8 mouse cellular contexts compared by ENCODE assay signal in the genomic region with DNA sequence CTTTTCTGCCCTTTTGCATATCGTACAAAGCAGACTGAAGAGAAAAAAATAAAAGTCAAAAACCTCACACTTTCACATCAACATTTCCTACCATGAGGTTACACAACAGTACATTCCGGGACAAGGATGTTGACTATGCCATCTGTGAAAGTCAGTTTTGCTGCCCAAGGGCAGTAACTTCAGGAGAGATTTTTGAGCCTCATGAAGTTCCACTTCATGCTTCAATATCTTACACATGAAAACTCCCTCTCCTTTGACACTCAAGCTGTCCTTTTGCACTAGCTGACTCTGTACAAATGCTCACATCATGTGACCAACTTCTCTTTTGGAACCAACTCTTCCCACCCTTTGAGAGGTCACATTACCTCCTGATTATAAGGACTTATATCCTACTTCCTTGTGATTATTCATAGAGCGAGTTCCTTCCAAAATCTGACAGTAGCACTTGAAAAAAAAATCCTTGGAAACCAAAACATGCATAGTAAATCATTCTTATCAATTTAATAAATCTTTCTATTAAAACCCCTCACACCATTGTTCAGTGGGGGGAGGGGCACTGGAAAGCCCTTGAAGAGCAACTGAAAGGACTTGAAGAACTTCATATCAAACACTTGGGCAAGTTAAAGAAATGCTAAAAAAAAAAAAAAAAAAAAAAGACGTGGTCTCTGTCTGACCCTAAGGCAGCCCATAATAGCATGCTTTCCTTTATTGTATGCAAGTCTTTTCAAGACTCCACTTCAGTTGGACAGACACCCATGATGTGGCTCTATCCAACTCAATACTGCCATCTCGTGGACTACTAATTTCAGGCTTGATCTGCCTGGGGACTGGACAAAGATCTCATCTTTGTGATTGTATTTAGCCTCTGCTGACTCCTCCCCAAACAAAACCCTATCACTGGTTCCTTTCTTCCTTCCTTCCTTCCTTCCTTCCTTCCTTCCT.
DNase-seq lines count a peak whose midpoint lies in the region; ATAC-seq and TF ChIP-seq lines count a peak whose summit lies in the region.

No protein-coding gene starts in this region.

- H3K4me2 ChIP-seq in intestine, embryonic 14.5 days (ENCODE audit: low read length): no peak overlapping the region
- no peak overlapping the region for H3K4me2 ChIP-seq in limb, embryonic 11.5 days (ENCODE audit: low read depth, severe bottlenecking)
- H3K4me2 ChIP-seq in midbrain, embryonic 13.5 days (replicated peaks): no peak overlapping the region
- H3K4me2 ChIP-seq in stomach, postnatal 0 days (replicated peaks; ENCODE audit: low read depth): no peak overlapping the region

- H3K4me3 ChIP-seq in intestine, embryonic 14.5 days (ENCODE audit: low read depth, low read length): no peak overlapping the region
- no peak overlapping the region for H3K4me3 ChIP-seq in limb, embryonic 11.5 days (ENCODE audit: low read depth, low read length)
- H3K4me3 ChIP-seq in midbrain, embryonic 13.5 days (replicated peaks): no peak overlapping the region
- H3K4me3 ChIP-seq in stomach, postnatal 0 days (ENCODE audit: low read depth, low read length): no peak overlapping the region

- WGBS in intestine, embryonic 14.5 days: 51% methylated on average over 5 of the region's 5 CpGs
- 46% methylated on average over 5 of the region's 5 CpGs for WGBS in limb, embryonic 11.5 days
- 56% methylated on average over 5 of the region's 5 CpGs for WGBS in midbrain, embryonic 13.5 days
- 42% methylated on average over 5 of the region's 5 CpGs for WGBS in stomach, postnatal 0 days

- no peaks in the 10 kb centered on the region for H3K9me3 ChIP-seq in intestine, embryonic 14.5 days (ENCODE audit: control insufficient read depth, low read length)
- H3K9me3 ChIP-seq in limb, embryonic 11.5 days (ENCODE audit: control insufficient read depth, low read length): no peaks in the 10 kb centered on the region
- no peaks in the 10 kb centered on the region for H3K9me3 ChIP-seq in midbrain, embryonic 13.5 days
- H3K9me3 ChIP-seq in stomach, postnatal 0 days (ENCODE audit: control insufficient read depth, low read length): no peaks in the 10 kb centered on the region

- peak; percentile 93 for TF ChIP-seq CTCF in stomach, postnatal 0 days (IDR thresholded peaks at IDR 0.05; ENCODE audit: low read depth)

- TF ChIP-seq EP300 in stomach, postnatal 0 days (optimal IDR thresholded peaks at IDR 0.05): no peak

- H3K36me3 ChIP-seq in intestine, embryonic 14.5 days (ENCODE audit: control insufficient read depth, insufficient read depth, low read length): peaks cover 27% of the 10 kb centered on the region
- no peaks in the 10 kb centered on the region for H3K36me3 ChIP-seq in limb, embryonic 11.5 days (ENCODE audit: control insufficient read depth, insufficient read depth, low read length)
- peaks cover 5% of the 10 kb centered on the region for H3K36me3 ChIP-seq in midbrain, embryonic 13.5 days
- no peaks in the 10 kb centered on the region for H3K36me3 ChIP-seq in stomach, postnatal 0 days (ENCODE audit: control insufficient read depth, insufficient read depth, low read length)

- H3K9ac ChIP-seq in intestine, embryonic 14.5 days (ENCODE audit: low read length): no peak overlapping the region
- no peak overlapping the region for H3K9ac ChIP-seq in limb, embryonic 11.5 days (ENCODE audit: low read length)
- H3K9ac ChIP-seq in midbrain, embryonic 13.5 days (replicated peaks): no peak overlapping the region
- no peak overlapping the region for H3K9ac ChIP-seq in stomach, postnatal 0 days (ENCODE audit: low read length)

- peak; percentile 77 for ATAC-seq in intestine, embryonic 14.5 days (replicated peaks; ENCODE audit: low FRiP score, low TSS enrichment, low read depth)
- peak; percentile 70 for ATAC-seq in limb, embryonic 11.5 days (ENCODE audit: insufficient number of reproducible peaks, low FRiP score, low TSS enrichment, low read depth)
- peak; percentile 84 for ATAC-seq in midbrain, embryonic 13.5 days
- ATAC-seq in stomach, postnatal 0 days (ENCODE audit: low FRiP score, low TSS enrichment): peak; percentile 82

- no peaks in the 10 kb centered on the region for H3K27me3 ChIP-seq in intestine, embryonic 14.5 days (replicated peaks; ENCODE audit: control insufficient read depth, insufficient read depth, low read length)
- H3K27me3 ChIP-seq in limb, embryonic 11.5 days (ENCODE audit: control insufficient read depth, insufficient read depth, low read length): no peaks in the 10 kb centered on the region
- H3K27me3 ChIP-seq in midbrain, embryonic 13.5 days: no peaks in the 10 kb centered on the region
- no peaks in the 10 kb centered on the region for H3K27me3 ChIP-seq in stomach, postnatal 0 days (ENCODE audit: control insufficient read depth, insufficient read depth, low read length)

- peak; percentile 60 for DNase-seq in A20 (ENCODE audit: low read depth, low spot score)
- DNase-seq in T-cell, adult 2 months (ENCODE audit: low spot score): peak; percentile 68
- DNase-seq in embryo, embryonic 10 days (ENCODE audit: low spot score): peak; percentile 94
- peak; percentile 26 to 32 for DNase-seq in gastrocnemius, postnatal 4 days (ENCODE audit: low spot score in 2 of 2)
- DNase-seq in intestine, embryonic 14.5 days (ENCODE audit: low spot score): peak; percentile 57
- DNase-seq in limb, embryonic 11.5 days (ENCODE audit: low spot score): peak; percentile 76
- peak; percentile 44 for DNase-seq in stomach, postnatal 0 days (ENCODE audit: low spot score)

- H3K4me1 ChIP-seq in intestine, embryonic 14.5 days (replicated peaks; ENCODE audit: control insufficient read depth, insufficient read depth, low read length): peaks cover 6% of the 10 kb centered on the region; the same call in 1 of the 2 replicates
- H3K4me1 ChIP-seq in limb, embryonic 11.5 days (ENCODE audit: control insufficient read depth, insufficient read depth, low read length): peaks cover 13% of the 10 kb centered on the region
- H3K4me1 ChIP-seq in midbrain, embryonic 13.5 days (replicated peaks): peaks cover 7% of the 10 kb centered on the region
- no peaks in the 10 kb centered on the region for H3K4me1 ChIP-seq in stomach, postnatal 0 days (replicated peaks; ENCODE audit: control insufficient read depth, insufficient read depth)

- no peak overlapping the region for H3K27ac ChIP-seq in intestine, embryonic 14.5 days (ENCODE audit: low read depth)
- no peak overlapping the region for H3K27ac ChIP-seq in limb, embryonic 11.5 days (replicated peaks; ENCODE audit: low read depth, low read length)
- H3K27ac ChIP-seq in midbrain, embryonic 13.5 days: no peak overlapping the region
- no peak overlapping the region for H3K27ac ChIP-seq in stomach, postnatal 0 days (replicated peaks)

Comparison
In these comparisons a context has a peak if more than half of its experiments do, and no peak if none do; other contexts are left out.
1. DNase-seq: peak in every context shown above with its lines; median percentile 94 in embryo, embryonic 10 days; 76 in limb, embryonic 11.5 days; 68 in T-cell, adult 2 months; 60 in A20; 57 in intestine, embryonic 14.5 days; 44 in stomach, postnatal 0 days; 29 in gastrocnemius, postnatal 4 days.